Mouse (Mus musculus): ENCODE data around the gene Tmem109.

The Tmem109 gene

GRCm38 (mm10) chr19:10895016-10895528 lies 13.3 kb upstream of the Tmem109 start, which contains the start of gene Prpf19:
Prpf19 (plus strand) TSS chr19:10895231.
- intact Hi-C loops (cut with DNase I), result no loop called here

DNA sequence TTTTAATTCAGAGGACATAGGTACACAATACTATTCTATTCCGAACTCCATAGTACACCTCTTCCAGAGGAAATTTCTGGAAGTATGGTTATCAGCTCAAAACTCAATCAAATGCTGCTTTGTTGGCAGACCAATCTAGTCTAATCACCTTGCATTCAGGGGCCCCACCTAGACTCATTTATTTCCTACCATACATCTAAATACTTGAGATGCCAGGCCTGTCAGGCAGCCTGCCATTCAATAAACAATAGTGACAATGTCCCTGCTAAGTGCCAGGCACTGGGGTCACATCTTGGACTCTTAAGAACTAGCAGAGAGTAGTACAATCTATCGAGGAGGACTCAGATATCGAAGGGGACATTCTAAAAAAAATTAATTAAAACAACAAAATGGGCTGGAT lies 10.4 kb upstream of the Tmem109 start:
- intact Hi-C loops (cut with DNase I), result no loop called here

DNA sequence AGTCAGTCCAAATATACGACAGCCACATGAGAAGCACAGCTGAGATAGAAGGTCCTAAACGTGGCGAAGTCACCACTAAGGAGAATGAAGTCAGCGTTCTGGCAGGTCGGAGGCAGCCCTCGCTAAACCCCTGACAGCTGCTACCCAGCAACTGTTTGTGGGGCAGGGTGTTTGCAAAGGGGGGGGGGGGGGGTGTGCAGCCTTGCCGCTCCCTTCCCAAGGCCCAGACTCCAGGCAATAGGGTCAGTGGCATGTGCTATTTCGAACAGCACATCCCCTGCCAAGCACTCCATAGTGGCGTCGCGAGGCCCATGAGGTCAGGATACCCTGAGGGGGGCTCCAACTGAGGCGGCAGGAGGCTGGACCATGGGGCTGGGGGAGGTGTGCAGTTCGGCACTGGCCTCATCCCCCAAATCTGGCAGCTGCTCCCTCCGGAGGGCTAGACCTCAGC lies 801 bp downstream of the Tmem109 start:
- intact Hi-C loops (cut with DNase I), result no loop called here

DNA sequence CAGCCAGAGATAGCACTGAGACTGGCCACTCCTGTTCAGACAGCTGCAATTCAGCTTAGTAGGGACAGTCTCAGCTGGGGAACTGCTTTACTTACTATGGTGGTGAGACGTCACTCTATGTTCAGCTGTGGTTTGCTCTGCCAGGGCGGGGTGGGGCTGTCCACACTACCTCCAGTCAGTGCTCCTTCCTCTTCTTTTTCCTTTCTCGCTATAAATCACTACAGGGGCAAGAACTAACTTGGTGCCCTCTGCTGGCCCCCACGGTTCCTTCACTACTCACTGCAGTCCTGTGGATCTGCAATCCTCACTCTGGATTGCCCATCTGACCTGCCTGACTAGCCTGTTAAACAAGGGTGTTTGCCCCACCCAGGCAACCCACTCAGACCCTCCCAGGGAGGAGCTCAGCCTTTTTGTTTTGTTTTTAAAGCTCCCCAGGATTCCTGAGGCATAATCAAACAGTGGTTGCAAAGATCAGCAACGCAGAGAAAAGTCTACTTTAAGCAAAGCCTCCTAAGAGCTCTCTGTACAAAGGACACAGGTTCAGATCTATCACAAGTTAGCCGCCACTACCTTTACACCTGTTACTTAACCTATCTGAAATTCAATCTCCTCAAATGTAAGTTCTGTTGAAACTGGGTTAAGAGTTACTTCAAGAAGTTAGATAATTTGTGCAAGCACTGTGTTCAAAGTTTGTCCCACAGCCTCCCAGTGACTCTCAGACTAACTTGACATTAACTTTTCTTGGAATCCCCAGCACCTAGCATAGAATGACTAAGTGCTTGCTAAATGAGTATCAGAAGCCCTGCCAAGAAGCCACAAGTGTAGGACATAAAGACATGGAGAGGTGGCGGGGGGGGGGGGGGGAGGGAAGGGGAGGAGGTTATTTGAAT lies 1.5 kb downstream of the Tmem109 start:
- intact Hi-C loops (cut with DNase I), result no loop called here

DNA sequence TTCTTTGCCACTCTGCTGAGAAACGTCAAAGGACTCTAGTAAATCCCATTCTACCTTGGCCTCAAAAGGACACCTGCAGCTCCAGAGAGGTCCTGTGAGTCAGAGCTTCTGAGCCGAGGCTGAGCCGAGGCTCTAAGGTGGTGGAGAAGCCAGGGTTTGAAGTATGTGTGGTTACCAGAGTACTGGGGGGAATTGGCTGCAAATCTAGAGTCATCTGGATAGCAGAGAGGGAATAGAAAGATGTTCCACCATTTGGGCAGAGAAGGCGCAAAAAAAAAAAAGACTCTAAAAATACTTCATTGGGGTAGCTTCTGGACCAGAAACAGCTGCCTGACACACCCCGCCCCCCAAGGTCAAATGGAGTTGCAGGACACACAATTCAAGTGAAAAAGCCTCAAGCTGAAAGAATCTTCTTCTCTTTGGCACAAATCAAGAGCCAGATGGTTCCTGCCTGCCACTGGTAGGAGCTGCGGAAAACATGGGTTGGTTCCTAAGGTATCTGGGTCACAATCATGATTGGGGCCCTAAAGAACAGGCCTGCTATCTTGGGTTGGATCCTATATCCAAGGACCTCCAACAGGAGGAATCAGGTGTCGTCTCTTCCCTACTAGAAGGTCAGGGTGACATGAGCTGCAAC lies 3.5 kb downstream of the Tmem109 start:
- intact Hi-C loops (cut with DNase I), result no loop called here

GRCm38 (mm10) chr19:10871328-10871961 lies 10.4 kb downstream of the Tmem109 start:
- intact Hi-C loops (cut with DNase I), result no loop called here

GRCm38 (mm10) chr19:10870676-10871075 lies 11.1 kb downstream of the Tmem109 start:
- intact Hi-C loops (cut with DNase I), result no loop called here

- intact Hi-C loops (cut with DNase I), result no loop called here
Observed at GRCm38 (mm10) chr19:10869886-10870527, 11.8 kb downstream of the Tmem109 start, which contains the start of gene Tmem132a. Tmem132a (minus strand) TSS chr19:10869940.

DNA sequence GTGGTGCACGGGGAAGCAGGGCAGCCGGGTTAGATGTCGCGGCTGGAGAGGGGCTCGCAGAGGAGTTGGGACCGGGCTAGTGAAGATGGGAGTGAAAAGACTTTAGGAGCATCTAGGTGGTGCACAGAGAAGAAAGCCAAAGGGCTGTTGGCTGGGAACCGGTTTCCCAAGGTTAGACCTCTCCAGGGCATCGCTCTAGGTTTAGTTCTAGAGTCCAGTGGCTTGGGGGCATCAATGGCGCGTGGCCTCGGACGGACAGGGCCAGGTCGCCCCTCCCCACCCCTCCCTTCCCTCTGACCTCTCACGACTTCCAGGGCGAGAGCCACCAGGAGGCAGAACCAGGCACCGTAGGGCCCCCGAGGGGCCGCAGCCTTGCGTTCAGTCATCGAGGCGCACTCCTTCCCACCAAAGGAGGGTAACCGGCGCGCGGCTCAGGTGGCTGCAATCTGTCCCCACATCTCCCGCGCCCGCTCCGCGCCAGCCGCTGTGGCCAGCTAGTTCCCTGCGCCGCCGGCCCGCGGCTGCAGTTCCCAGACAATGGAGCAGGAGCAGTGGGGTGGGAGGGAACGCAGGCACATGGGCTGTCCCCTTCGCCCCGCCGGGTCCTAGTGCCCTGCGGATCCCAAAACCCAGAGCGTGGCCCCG lies 12.4 kb downstream of the Tmem109 start:
- intact Hi-C loops (cut with DNase I), result no loop called here

GRCm38 (mm10) chr19:10868623-10869141 lies 13.1 kb downstream of the Tmem109 start:
- intact Hi-C loops (cut with DNase I), result no loop called here

GRCm38 (mm10) chr19:10867946-10868622 lies 13.7 kb downstream of the Tmem109 start:
- intact Hi-C loops (cut with DNase I), result no loop called here

- intact Hi-C loops (cut with DNase I), result no loop called here
Observed at GRCm38 (mm10) chr19:10866351-10866750, 15.4 kb downstream of the Tmem109 start.

DNA sequence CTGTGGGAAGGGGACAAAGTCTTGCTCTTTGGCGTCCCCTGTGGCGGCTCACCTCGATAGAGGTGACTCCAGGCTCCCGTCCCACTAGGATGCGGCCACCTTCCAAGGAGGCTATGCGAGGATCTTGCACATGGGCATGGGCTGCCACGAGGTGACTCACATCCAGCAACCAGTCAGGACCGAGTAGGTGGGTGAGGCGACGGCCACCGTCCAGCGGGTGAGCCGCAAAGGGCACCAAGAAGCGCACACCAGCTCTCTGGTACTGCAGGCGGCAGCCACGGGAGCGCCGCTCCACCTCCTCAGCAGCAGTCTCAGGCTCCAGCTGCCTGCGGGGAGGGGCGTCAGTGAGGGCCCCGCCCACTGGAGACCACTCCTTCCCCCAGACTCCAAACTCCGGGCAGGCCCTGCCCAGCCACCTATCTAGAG lies 21.7 kb downstream of the Tmem109 start:
- intact Hi-C loops (cut with DNase I), result no loop called here

DNA sequence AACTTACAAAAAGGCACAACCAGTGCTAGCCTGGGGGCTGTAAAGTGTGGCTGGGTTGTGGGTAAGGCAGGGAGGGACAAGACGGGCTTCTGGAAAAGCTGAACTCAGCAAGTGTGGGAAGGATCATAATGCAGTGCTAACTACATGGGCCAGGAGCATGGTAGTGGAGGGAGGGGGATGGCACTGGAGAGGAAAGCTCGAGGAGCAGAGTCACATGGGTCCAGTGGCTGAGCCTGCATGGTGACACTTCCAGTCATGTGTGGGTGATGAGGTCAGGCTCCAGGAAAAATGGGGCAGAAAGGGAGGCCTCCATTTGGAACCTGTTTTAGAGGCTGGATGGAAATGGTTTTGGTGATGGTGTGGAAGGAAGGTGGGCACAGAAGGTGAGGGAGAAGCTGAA lies 25.3 kb downstream of the Tmem109 start:
- intact Hi-C loops (cut with DNase I), result no loop called here

DNA sequence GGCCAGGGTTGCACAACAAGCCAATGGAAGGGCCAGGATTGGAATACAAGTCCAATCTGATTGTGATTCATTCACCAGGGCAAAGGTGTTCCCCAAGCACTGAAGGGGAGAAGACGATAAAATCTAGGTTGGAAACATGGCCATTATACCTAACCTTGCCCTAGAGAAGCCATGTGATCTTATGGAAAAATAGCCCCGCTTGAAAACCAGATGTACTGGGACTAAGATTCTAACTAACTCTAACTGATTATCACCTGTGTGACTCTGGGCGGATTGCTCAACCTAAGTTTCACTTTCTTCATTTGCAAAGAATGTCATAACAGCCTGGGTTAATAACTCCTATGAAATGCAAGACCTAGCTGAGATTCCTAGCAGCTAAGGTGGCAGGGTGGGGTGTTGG lies 26.4 kb downstream of the Tmem109 start:
- intact Hi-C loops (cut with DNase I), result no loop called here

GRCm38 (mm10) chr19:10847311-10848087 lies 34.3 kb downstream of the Tmem109 start:
- intact Hi-C loops (cut with DNase I), result no loop called here

DNA sequence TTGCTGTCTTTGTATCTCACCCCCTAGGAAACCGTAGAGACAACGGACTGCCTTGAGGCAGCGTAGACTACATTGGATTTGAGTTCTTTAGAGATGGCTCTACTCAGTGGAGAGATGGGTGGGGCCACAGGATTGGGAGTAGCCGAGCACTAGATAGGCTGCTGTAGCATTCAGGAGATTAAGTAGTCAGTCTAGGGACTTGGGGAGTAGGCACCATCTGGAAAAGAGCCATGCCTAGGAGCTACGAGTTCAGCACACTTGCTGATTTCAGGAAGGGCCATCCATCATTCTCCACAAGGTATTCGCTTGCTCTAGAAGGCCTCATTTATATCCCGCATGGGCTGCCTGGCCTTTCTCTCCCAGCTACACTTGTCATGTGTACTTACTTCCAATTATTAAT lies 35.7 kb downstream of the Tmem109 start:
- intact Hi-C loops (cut with DNase I), result no loop called here

DNA sequence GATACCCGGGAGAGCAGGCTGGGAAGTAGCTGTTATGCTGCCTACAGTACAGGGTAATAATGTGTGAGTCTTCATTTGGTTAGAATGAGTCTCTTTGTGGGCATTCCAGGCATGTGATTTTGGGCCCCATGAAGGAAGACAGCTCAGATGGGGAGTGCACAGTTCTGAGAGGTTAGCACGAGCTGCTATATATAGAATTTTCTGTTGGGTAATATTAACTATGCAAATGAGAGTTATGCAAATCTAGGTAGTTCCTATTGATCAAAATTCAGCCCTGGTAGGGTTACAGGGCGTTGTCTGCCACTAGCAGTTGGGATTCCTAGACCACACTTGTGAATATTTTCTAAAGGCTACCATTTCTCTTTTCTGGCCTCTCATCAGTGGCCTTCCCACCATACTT lies 36.3 kb downstream of the Tmem109 start:
- intact Hi-C loops (cut with DNase I), result no loop called here

DNA sequence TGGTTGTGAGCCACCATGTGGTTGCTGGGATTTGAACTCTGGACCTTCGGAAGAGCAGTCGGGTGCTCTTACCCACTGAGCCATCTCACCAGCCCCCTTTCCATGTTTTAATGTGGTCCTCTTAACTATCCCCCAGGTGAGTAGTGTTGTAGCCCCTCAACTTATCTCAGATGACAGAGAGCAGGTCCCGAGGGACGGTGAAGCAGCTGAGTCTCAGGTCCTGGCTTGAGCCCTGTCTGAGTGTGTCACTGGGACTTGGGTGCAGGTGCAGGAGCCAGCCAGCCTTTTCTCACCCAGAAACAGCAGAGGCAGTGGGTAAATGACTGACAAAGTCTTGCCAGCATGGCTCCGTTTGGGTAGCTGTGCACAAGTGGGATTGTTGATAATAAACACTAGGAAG lies 37.6 kb downstream of the Tmem109 start:
- intact Hi-C loops (cut with DNase I), result no loop called here
